Mouse (Mus musculus): ENCODE data around the gene Rasal1. TPM values are rescaled to one million over a fixed set of nuclear protein-coding genes. Genes with fewer than 3 reads are reported as not detected.

Rasal1 gene
- total RNA-seq, 2 experiments from 2014 or later, result 0.29 to 0.45 TPM

GRCm38 (mm10) chr5:120696057-120696743 lies 47.6 kb downstream of the Rasal1 start:
- DNase-seq, result no peak

GRCm38 (mm10) chr5:120696865-120697264 lies 48.3 kb downstream of the Rasal1 start:
- DNase-seq, result no peak

GRCm38 (mm10) chr5:120698181-120698580 lies 49.6 kb downstream of the Rasal1 start:
- no peak for DNase-seq

DNA sequence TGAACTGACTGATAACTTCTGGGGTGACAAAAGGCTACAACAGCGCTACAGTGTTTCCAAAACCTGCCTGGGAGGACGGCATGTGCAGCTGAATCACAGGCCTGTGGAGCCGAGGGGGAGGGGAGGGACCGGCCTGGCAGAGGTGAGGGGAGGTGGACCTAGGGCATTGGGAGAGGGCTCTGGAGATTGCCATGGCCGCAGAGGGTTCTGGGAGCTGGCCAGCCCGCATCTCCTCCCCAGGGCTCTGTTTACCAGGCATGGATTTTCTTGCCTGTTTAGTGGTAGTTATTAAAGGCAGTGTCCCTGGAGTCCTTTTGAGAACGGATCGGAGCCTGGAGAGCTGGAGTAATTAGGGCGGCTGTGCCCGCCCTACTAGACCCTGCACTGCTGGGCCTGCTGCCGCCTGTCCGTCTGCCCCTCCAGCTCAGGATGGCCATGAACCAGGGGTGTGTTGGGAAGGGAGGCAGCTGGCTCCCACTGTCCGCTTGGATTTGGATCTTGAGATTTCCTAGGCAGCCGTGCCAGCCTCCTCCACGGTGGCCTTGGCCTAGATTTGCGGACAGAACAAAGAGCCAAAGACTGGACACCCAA lies 50.3 kb downstream of the Rasal1 start:
- DNase-seq, result no peak

- DNase-seq, result no peak
Observed at GRCm38 (mm10) chr5:120700996-120701790, 52.6 kb downstream of the Rasal1 start.

DNA sequence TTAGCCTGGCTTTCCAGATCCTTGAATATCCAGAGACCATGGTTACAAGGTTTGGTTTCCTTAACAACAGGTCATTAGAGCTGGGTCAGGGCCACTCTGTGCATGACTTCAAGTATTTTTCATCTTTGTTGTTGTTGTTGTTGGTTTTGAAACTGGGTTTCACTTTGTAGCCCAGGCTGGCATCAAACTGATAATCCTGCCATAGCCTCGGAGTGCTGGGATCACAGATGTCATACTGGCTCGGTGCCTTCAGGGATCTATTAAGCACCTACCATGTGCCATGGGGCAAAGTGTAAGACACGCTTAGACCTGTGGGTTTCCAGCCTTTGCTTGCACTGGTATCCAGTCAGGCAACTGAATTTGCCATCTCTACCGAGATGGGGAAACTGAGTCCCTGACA lies 53.8 kb downstream of the Rasal1 start:
- no peak for DNase-seq

GRCm38 (mm10) chr5:120702969-120703368 lies 54.4 kb downstream of the Rasal1 start:
- no peak for DNase-seq

GRCm38 (mm10) chr5:120703660-120704059 lies 55.0 kb downstream of the Rasal1 start:
- DNase-seq, result no peak

- no peak for DNase-seq
Observed at GRCm38 (mm10) chr5:120704421-120704820, 55.8 kb downstream of the Rasal1 start.

DNA sequence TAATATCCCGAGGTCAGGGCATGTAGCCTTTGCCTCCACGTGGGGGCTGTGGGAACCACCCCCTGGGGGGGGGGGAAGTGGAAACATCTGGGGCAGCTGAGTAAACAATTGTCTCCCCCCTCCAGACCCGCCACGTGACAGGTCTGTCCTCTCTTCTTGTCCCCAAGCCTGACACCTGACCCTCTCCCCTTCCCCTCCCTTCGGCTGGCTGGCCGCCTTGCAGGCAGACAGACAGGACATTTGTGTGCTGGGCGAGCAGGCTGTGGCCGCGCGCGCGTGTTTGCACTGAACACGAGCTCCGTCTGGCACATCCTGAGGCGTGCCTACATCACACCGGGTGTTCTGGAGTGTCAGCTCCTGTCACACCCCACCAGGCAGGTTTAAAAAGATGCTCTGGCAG lies 57.9 kb downstream of the Rasal1 start:
- DNase-seq, result no peak

GRCm38 (mm10) chr5:120706976-120707375 lies 58.4 kb downstream of the Rasal1 start:
- DNase-seq, result no peak

GRCm38 (mm10) chr5:120710161-120710825 lies 61.7 kb downstream of the Rasal1 start:
- peak; percentile 36 for DNase-seq

DNA sequence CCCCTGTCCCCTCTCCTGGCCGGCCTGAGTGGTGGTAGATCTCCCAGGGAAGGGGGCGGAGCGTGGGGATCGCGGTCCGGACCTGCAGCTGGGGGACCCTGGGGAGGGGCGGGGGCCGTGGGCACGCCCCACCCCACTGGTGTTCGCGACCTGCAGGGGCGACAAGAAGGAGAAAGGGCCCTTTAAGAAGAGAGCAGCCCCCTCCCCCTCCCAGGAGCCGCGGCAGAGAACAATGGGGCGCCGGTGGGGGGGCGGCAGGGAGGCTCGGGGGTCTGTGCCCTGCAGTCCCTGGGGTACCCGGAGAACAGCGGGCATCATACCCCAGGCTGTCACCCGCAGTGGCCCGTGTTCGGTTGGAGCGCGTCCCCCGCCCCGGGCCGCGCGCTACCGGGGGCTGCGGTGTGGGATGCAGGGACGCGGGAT lies 62.2 kb downstream of the Rasal1 start:
- no peak for DNase-seq

GRCm38 (mm10) chr5:120711416-120711815 lies 62.8 kb downstream of the Rasal1 start:
- DNase-seq, result peak; percentile 29

- DNase-seq, result no peak
Observed at GRCm38 (mm10) chr5:120711827-120712226, 63.2 kb downstream of the Rasal1 start, which contains the start of gene Dtx1. Gene Dtx1 (minus strand): TSS chr5:120711927.

- DNase-seq, result no peak
Observed at GRCm38 (mm10) chr5:120712721-120713120, 64.1 kb downstream of the Rasal1 start.

DNA sequence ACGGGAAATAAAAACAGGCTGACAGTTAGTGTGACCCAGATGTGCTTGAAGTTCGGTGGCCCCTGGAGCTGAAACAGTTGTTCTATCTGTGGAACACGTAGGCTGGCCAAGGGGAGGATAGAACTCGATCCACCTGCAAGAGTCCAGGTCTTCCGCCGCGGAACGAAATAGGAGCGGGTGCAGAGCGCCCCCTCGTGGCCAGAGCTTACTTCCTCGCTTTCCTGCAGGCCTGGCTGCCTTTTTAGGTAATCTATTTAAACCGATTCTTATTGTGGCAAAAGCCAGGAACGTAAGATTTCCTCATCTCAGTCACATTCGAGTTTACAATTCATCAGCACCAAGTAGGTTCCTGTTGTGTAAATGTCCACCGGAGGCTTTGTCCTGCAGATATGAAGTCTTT lies 65.7 kb downstream of the Rasal1 start:
- peak; percentile 77 for DNase-seq

- DNase-seq, result no peak
Observed at GRCm38 (mm10) chr5:120717136-120717535, 68.5 kb downstream of the Rasal1 start.

GRCm38 (mm10) chr5:120718600-120719378 lies 70.2 kb downstream of the Rasal1 start:
- DNase-seq, result no peak

GRCm38 (mm10) chr5:120721005-120721404 lies 72.4 kb downstream of the Rasal1 start:
- no peak for DNase-seq

GRCm38 (mm10) chr5:120725811-120726455 lies 77.3 kb downstream of the Rasal1 start:
- no peak for DNase-seq
